Mouse (Mus musculus) forebrain, embryonic 14.5 days (tissue): ENCODE measurements at regions not wholly inside any gene's neighbourhood (a gene's known extent, or its start where the extent isn't known, plus 50 kb on each side); places are given as distances from the start of the nearest gene placed in this dataset.
A peak's percentile ranks its signal among the peaks of the same experiment; 100 is the strongest.
"Not testable (repeated sequence)": the region's sequence is repeated elsewhere in the genome, so short reads cannot be mapped to it uniquely, and the experiment has no call there.

Experiments used
- ATAC-seq: fragments of 200-750 bp; cut with Nextera tagmentation; 2 replicates; pipeline ENCODE4 v1.8.0; 2017; ENCODE audit warnings: mild to moderate bottlenecking, moderate library complexity
- DNase-seq: peaks from one replicate; pipeline ENCODE4 v3.0.0-alpha.2; 2015; ENCODE audit warnings: low spot score
- H3K27ac ChIP-seq: fragments of 300-500 bp; sonication (generic); 2 replicates; pipeline ENCODE4 v1.5.1; 2014; ENCODE audit warnings: low read depth, mild to moderate bottlenecking, control low read depth, low read length, moderate library complexity
- H3K27me3 ChIP-seq: fragments of 300-500 bp; sonication (generic); replicated peaks from 2 replicates; pipeline ENCODE4 v1.6.1; 2014; ENCODE audit warnings: low read length, control low read depth, mixed read lengths; ENCODE audit not compliant: control insufficient read depth, insufficient read depth
- H3K36me3 ChIP-seq: fragments of 300-500 bp; sonication (generic); 2 replicates; pipeline ENCODE4 v1.6.1; 2014; ENCODE audit warnings: low read length, control low read depth; ENCODE audit not compliant: control insufficient read depth, insufficient read depth
- H3K4me1 ChIP-seq: fragments of 300-500 bp; sonication (generic); 2 replicates; pipeline ENCODE4 v1.6.1; 2014; ENCODE audit warnings: antibody characterized with exemption, low read length, control low read depth; ENCODE audit not compliant: control insufficient read depth, insufficient read depth
- H3K4me2 ChIP-seq: fragments of 300-500 bp; sonication (generic); 2 replicates; pipeline ENCODE4 v1.6.1; 2014; ENCODE audit warnings: mild to moderate bottlenecking, control low read depth, low read length
- H3K4me3 ChIP-seq: fragments of 300-500 bp; sonication (generic); 2 replicates; pipeline ENCODE4 v1.5.1; 2014; ENCODE audit warnings: low read depth, low read length, control low read depth
- H3K9ac ChIP-seq: fragments of 300-500 bp; sonication (generic); 2 replicates; pipeline ENCODE4 v1.6.1; 2014; ENCODE audit warnings: mild to moderate bottlenecking, low read length, control low read depth, moderate library complexity
- H3K9me3 ChIP-seq: fragments of 300-500 bp; sonication (generic); replicated peaks from 2 replicates; pipeline ENCODE4 v1.6.1; 2016; ENCODE audit warnings: low read length, control low read depth, mixed read lengths; ENCODE audit not compliant: control insufficient read depth
- WGBS: fragments of 180-500 bp; shearing (Covaris S2); extraction: QIAGEN DNeasy Blood & Tissue Kit; methylation state at CpG from one replicate; pipeline ENCODE4 v1.1.7; 2014; 5-methylcytosine and 5-hydroxymethylcytosine counted together

GRCm38 (mm10) chr12:17992572-17992971 lies 301.9 kb downstream of the Hpcal1 start:
- peak overlapping the region; percentile 49 for H3K4me2 ChIP-seq
- WGBS: 1% methylated on average over 40 of the region's 44 CpGs
- H3K9me3 ChIP-seq, H3K27me3 ChIP-seq, H3K27ac ChIP-seq, H3K4me1 ChIP-seq, H3K36me3 ChIP-seq: not testable (repeated sequence)
- DNase-seq: peak; percentile 77
- H3K4me3 ChIP-seq: peak overlapping the region; percentile 41
- peak; percentile 85 for ATAC-seq
- peak overlapping the region; percentile 53 for H3K9ac ChIP-seq

- not testable (repeated sequence) for H3K27ac ChIP-seq, H3K36me3 ChIP-seq, H3K9ac ChIP-seq, ATAC-seq, H3K4me1 ChIP-seq, H3K27me3 ChIP-seq, H3K9me3 ChIP-seq
- DNase-seq: peak; percentile 0
- H3K4me2 ChIP-seq: peak overlapping the region; percentile 49
- WGBS: 13% methylated on average over 16 of the region's 22 CpGs
- H3K4me3 ChIP-seq: peak overlapping the region; percentile 41
These were observed 302.7 kb downstream of the Hpcal1 start for GRCm38 (mm10) chr12:17993368-17993767.
